22 mouse cellular contexts compared by ENCODE assay signal in genomic region chr16:58504945-58505344, GRCm38 (mm10). TPM values are rescaled to one million over a fixed set of nuclear protein-coding genes. Genes with fewer than 3 reads are reported as not detected.
A peak's percentile ranks its signal among the peaks of the same experiment; 100 is the strongest.
DNase-seq lines count a peak whose midpoint lies in the region; ATAC-seq and TF ChIP-seq lines count a peak whose summit lies in the region.
"Had no signal": no experiment of that assay in that cellular context is flagged by ENCODE, and none has a peak within 500 bp of the region (broad histone marks: within the 10 kb centered on the region; RNA-seq: fewer than 3 reads in every experiment).

No protein-coding gene starts in this region.

- H3K4me2 ChIP-seq in liver, embryonic 12.5 days, result no peak overlapping the region
- H3K4me2 ChIP-seq in liver, embryonic 11.5 days, result no peak overlapping the region
- H3K4me2 ChIP-seq in liver, embryonic 15.5 days, result no peak overlapping the region
- H3K4me2 ChIP-seq in liver, postnatal 0 days (ENCODE audit: low read depth, low read length), result no peak overlapping the region
- H3K4me2 ChIP-seq in CH12.LX (ENCODE audit: insufficient read depth, low read depth, poor library complexity, severe bottlenecking), result peak overlapping the region; percentile 42; the same call in 1 of the 2 replicates

- no peak for TF ChIP-seq CTCF in liver, postnatal 0 days (IDR thresholded peaks at IDR 0.05; ENCODE audit: low read depth)
- no peak for TF ChIP-seq CTCF in CH12.LX (conservative IDR thresholded peaks at IDR 0.05 in 1 of 2, IDR thresholded peaks at IDR 0.05 in 1 of 2; ENCODE audit: low read depth in 2 of 2, low read length in 2 of 2)

- H3K4me1 ChIP-seq in liver, embryonic 12.5 days, result peaks cover 71% of the 10 kb centered on the region
- H3K4me1 ChIP-seq in liver, embryonic 11.5 days (replicated peaks; ENCODE audit: control insufficient read depth, insufficient read depth, low read length), result peaks cover 29% of the 10 kb centered on the region
- H3K4me1 ChIP-seq in liver, embryonic 15.5 days (replicated peaks), result peaks cover 45% of the 10 kb centered on the region
- peaks cover 20% of the 10 kb centered on the region for H3K4me1 ChIP-seq in liver, postnatal 0 days (ENCODE audit: insufficient read depth)
- H3K4me1 ChIP-seq in CH12.LX (ENCODE audit: control insufficient read depth in 1 of 2, insufficient read depth in 2 of 2), result peaks cover 23 to 81% of the 10 kb centered on the region in 2 experiments

- no peak for TF ChIP-seq EP300 in liver, postnatal 0 days (IDR thresholded peaks at IDR 0.05; ENCODE audit: low read depth)
- TF ChIP-seq EP300 in CH12.LX (IDR thresholded peaks at IDR 0.05; ENCODE audit: low read length), result no peak

- H3K4me3 ChIP-seq in liver, embryonic 12.5 days, result no peak overlapping the region
- H3K4me3 ChIP-seq in liver, embryonic 11.5 days (ENCODE audit: low read depth, low read length), result no peak overlapping the region
- no peak overlapping the region for H3K4me3 ChIP-seq in liver, embryonic 15.5 days (replicated peaks)
- no peak overlapping the region for H3K4me3 ChIP-seq in liver, postnatal 0 days (ENCODE audit: low read depth, low read length)
- H3K4me3 ChIP-seq in CH12.LX (replicated peaks in 1 of 3; ENCODE audit: low read depth in 2 of 3, low read length in 2 of 3, poor library complexity in 1 of 3), result no peak overlapping the region

- peaks cover 75% of the 10 kb centered on the region for H3K79me2 ChIP-seq in CH12.LX (replicated peaks; ENCODE audit: control insufficient read depth, extremely low read depth, insufficient read depth, poor library complexity, severe bottlenecking)

- in situ Hi-C loops in CH12.LX (cut with MboI; ENCODE audit: low pct_ligation_motif_present, low pct_unique_long_range_greater_than_20kb, low sequenced_read_pairs), result no loop called here

- no peak overlapping the region for H3K9ac ChIP-seq in liver, embryonic 12.5 days
- H3K9ac ChIP-seq in liver, embryonic 11.5 days (ENCODE audit: low read depth, low read length), result no peak overlapping the region
- H3K9ac ChIP-seq in liver, embryonic 15.5 days, result no peak overlapping the region
- H3K9ac ChIP-seq in liver, postnatal 0 days (replicated peaks), result no peak overlapping the region
- no peak overlapping the region; the same call in 1 of the 2 replicates for H3K9ac ChIP-seq in CH12.LX (ENCODE audit: insufficient read depth, low read depth)

- no peaks in the 10 kb centered on the region for H3K9me3 ChIP-seq in liver, embryonic 12.5 days (replicated peaks)
- H3K9me3 ChIP-seq in liver, embryonic 11.5 days (ENCODE audit: control insufficient read depth, low read length), result no peaks in the 10 kb centered on the region
- no peaks in the 10 kb centered on the region for H3K9me3 ChIP-seq in liver, embryonic 15.5 days (replicated peaks)
- no peaks in the 10 kb centered on the region for H3K9me3 ChIP-seq in liver, postnatal 0 days (ENCODE audit: low read length)
- H3K9me3 ChIP-seq in CH12.LX (replicated peaks; ENCODE audit: low read length), result no peaks in the 10 kb centered on the region
- H3K9me3 ChIP-seq: G1E had no signal

- TF ChIP-seq POLR2A in CH12.LX (IDR thresholded peaks at IDR 0.05; ENCODE audit: low read depth, low read length), result no peak

- DNase-seq in frontal cortex, postnatal 10 days (ENCODE audit: low spot score in 2 of 2), result no peak
- DNase-seq in liver, embryonic 11.5 days (ENCODE audit: low spot score), result no peak
- no peak for DNase-seq in liver, postnatal 0 days
- DNase-seq in CH12.LX (ENCODE audit: extremely low read depth), result no peak
- DNase-seq in urinary bladder, adult 2 months (ENCODE audit: low spot score), result no peak
- DNase-seq: adrenal gland, adult 2 months; adrenal gland, adult 8-10 months; adrenal gland, postnatal 10 days; adrenal gland, postnatal 14 days; adrenal gland, postnatal 25 days; adrenal gland, postnatal 36 days; B cell, adult 2 months; cerebellum, adult 11 months; cerebellum, adult 11-12 months; cerebellum, adult 18-20 months had no signal

- no peaks in the 10 kb centered on the region for H3K27me3 ChIP-seq in liver, embryonic 12.5 days (replicated peaks)
- no peaks in the 10 kb centered on the region for H3K27me3 ChIP-seq in liver, embryonic 11.5 days (replicated peaks; ENCODE audit: control insufficient read depth, insufficient read depth, low read length)
- H3K27me3 ChIP-seq in liver, embryonic 15.5 days, result no peaks in the 10 kb centered on the region
- no peaks in the 10 kb centered on the region for H3K27me3 ChIP-seq in liver, postnatal 0 days (ENCODE audit: insufficient read depth, low read length)
- H3K27me3 ChIP-seq in CH12.LX (replicated peaks), result no peaks in the 10 kb centered on the region
- H3K27me3 ChIP-seq: Patski had no signal

- TF ChIP-seq RAD21 in CH12.LX (IDR thresholded peaks at IDR 0.05; ENCODE audit: low read depth, low read length), result no peak

- peak; percentile 75 for ATAC-seq in frontal cortex, adult (ENCODE audit: low TSS enrichment)
- ATAC-seq in liver, embryonic 12.5 days, result no peak
- ATAC-seq in liver, embryonic 11.5 days (replicated peaks; ENCODE audit: low FRiP score), result no peak
- no peak for ATAC-seq in liver, embryonic 15.5 days (ENCODE audit: insufficient read depth)
- no peak for ATAC-seq in liver, postnatal 0 days
- ATAC-seq: activated CD4-positive, CD25-positive, alpha-beta regulatory T cell, adult 4 months; CD4-positive, CD25-positive, alpha-beta regulatory T cell, adult 4 months; Patski had no signal

- H3K36me3 ChIP-seq in liver, embryonic 12.5 days, result peaks cover 64% of the 10 kb centered on the region
- no peaks in the 10 kb centered on the region; the same call in 1 of the 2 replicates for H3K36me3 ChIP-seq in liver, embryonic 11.5 days (ENCODE audit: control insufficient read depth, insufficient read depth, low read length)
- H3K36me3 ChIP-seq in liver, embryonic 15.5 days (replicated peaks), result peaks cover 38% of the 10 kb centered on the region
- peaks cover 2% of the 10 kb centered on the region; the same call in 1 of the 2 replicates for H3K36me3 ChIP-seq in liver, postnatal 0 days (replicated peaks; ENCODE audit: insufficient read depth, low read length)
- peaks cover 22 to 55% of the 10 kb centered on the region in 2 experiments for H3K36me3 ChIP-seq in CH12.LX (replicated peaks in 1 of 2; ENCODE audit: control insufficient read depth in 1 of 2, insufficient read depth in 1 of 2, low read length in 1 of 2)

- dilution Hi-C loops in CH12.LX (cut with MboI; ENCODE audit: extremely low pct_ligation_motif_present, extremely low pct_unique_long_range_greater_than_20kb, low sequenced_read_pairs), result no loop called here

- H3K27ac ChIP-seq in liver, embryonic 12.5 days, result 0 out of 2 replicates have a peak overlapping the region, but pooled peaks have one; percentile 40
- H3K27ac ChIP-seq in liver, embryonic 11.5 days (ENCODE audit: low read depth, low read length), result no peak overlapping the region
- H3K27ac ChIP-seq in liver, embryonic 15.5 days (replicated peaks), result peak overlapping the region; percentile 38; the same call in 1 of the 2 replicates
- H3K27ac ChIP-seq in liver, postnatal 0 days (ENCODE audit: low read depth), result no peak overlapping the region
- H3K27ac ChIP-seq in CH12.LX (ENCODE audit: insufficient read depth, low read depth), result 0 out of 2 replicates have a peak overlapping the region, but pooled peaks have one; percentile 26

TF ChIP-seq in CH12.LX, 34 proteins besides CTCF, POLR2A, EP300 and RAD21:
- TF ChIP-seq JUND (conservative IDR thresholded peaks at IDR 0.05; ENCODE audit: low read depth, low read length) (no peak), ZMIZ1 (IDR thresholded peaks at IDR 0.05; ENCODE audit: low read depth, low read length) (0 out of 2 replicates have a peak, but pooled peaks have one; percentile 26), IRF4 (IDR thresholded peaks at IDR 0.05; ENCODE audit: low read depth, low read length) (no peak), UBTF (IDR thresholded peaks at IDR 0.05; ENCODE audit: low read depth, low read length) (no peak), CHD1 (IDR thresholded peaks at IDR 0.05; ENCODE audit: low read depth, low read length) (0 out of 2 replicates have a peak, but pooled peaks have one; percentile 28), POLR2AphosphoS2 (IDR thresholded peaks at IDR 0.05; ENCODE audit: low read depth, low read length) (peak; percentile 51; the same call in 1 of the 2 replicates), NELFE (IDR thresholded peaks at IDR 0.05; ENCODE audit: low read depth, low read length) (no peak), ZNF384 (IDR thresholded peaks at IDR 0.05; ENCODE audit: low read depth, low read length) (peak; percentile 62; the same call in 1 of the 2 replicates)

RNA-seq across cellular contexts. Expression of gene St3gal6, which starts 19.1 kb away (rescaled TPM):
- 60.1 TPM in 2 replicates for polyA plus RNA-seq in liver, embryonic 12.5 days (2016; fragmentation: Nextera tagmentation; extraction: Ambion mirVana)
- 66.0 and 67.9 TPM in 2 replicates for polyA plus RNA-seq in liver, embryonic 11.5 days (2014; fragmentation: Nextera tagmentation; extraction: Ambion mirVana)
- polyA plus RNA-seq in liver, embryonic 15.5 days (2015; fragmentation: Nextera tagmentation; extraction: Ambion mirVana), result 25.7 and 26.7 TPM in 2 replicates
- polyA plus RNA-seq in liver, postnatal 0 days (2015; fragmentation: Nextera tagmentation; extraction: Ambion mirVana), result 11.8 and 16.8 TPM in 2 replicates
- 149 and 167 TPM in 2 replicates for total RNA-seq in CH12.LX (2012; rRNA removed)
- 225 and 240 TPM in 2 replicates for total RNA-seq in CH12.LX (2014; rRNA removed)
- polyA plus RNA-seq in CH12.LX (2012; ENCODE audit: insufficient read length, low read depth), result 391 and 420 TPM in 2 replicates
- polyA plus RNA-seq in urinary bladder, adult 2 months (2012; rRNA removed), result 14.3 and 16.2 TPM in 2 replicates

Comparison
In these comparisons a context has a peak if more than half of its experiments do, and no peak if none do; other contexts are left out.
1. H3K27ac ChIP-seq: peak in liver, embryonic 12.5 days (single experiment), liver, embryonic 15.5 days (single experiment) and CH12.LX (single experiment); none in liver, embryonic 11.5 days (single experiment) and liver, postnatal 0 days (single experiment).